ENCODE assay signal across 7 mouse cellular contexts in genomic region chr11:121702111-121702894, GRCm38 (mm10). TPM values are rescaled to one million over a fixed set of nuclear protein-coding genes. Genes with fewer than 3 reads are reported as not detected.
DNase-seq lines count a peak whose midpoint lies in the region; ATAC-seq lines count a peak whose summit lies in the region.

No protein-coding gene starts in this region.

- peak overlapping the region; percentile 86 for H3K4me3 ChIP-seq in intestine, embryonic 15.5 days (replicated peaks)

- no peaks in the 10 kb centered on the region for H3K36me3 ChIP-seq in intestine, embryonic 15.5 days

- peak; percentile 94 for ATAC-seq in intestine, embryonic 15.5 days

- H3K9ac ChIP-seq in intestine, embryonic 15.5 days = peak overlapping the region; percentile 81

- intact Hi-C loops in gastrocnemius, postnatal 36 days (cut with DNase I) = loop anchor here (5.0 kb wide), 1 partner anchor 105 kb away; no protein-coding TSS in a partner anchor
- intact Hi-C loops in left cerebral cortex, postnatal 25 days (cut with DNase I) = loop anchor here (1.0 kb wide), 1 partner anchor 29 kb away; the partner anchor contains the start of gene B3gntl1

- DNase-seq in adrenal gland, adult 2 months = peak; percentile 99
- peak; percentile 63 for DNase-seq in embryo, embryonic 11.5 days (ENCODE audit: low read depth, low spot score)
- peak; percentile 92 to 93 for DNase-seq in gastrocnemius, postnatal 36 days
- DNase-seq in left cerebral cortex, postnatal 25 days (ENCODE audit: low spot score in 2 of 2) = peak; percentile 78
- DNase-seq in mesoderm, embryonic 11.5 days (ENCODE audit: low read depth, low spot score) = peak; percentile 81
- DNase-seq in right cerebral cortex, postnatal 25 days = peak; percentile 84

- H3K4me1 ChIP-seq in intestine, embryonic 15.5 days (replicated peaks) = peaks cover 14% of the 10 kb centered on the region

- peak overlapping the region; percentile 84 for H3K27ac ChIP-seq in intestine, embryonic 15.5 days

- H3K27me3 ChIP-seq in intestine, embryonic 15.5 days (replicated peaks) = peaks cover 3% of the 10 kb centered on the region; the same call in 1 of the 2 replicates

- H3K4me2 ChIP-seq in intestine, embryonic 15.5 days (replicated peaks) = peak overlapping the region; percentile 97

- no peaks in the 10 kb centered on the region for H3K9me3 ChIP-seq in intestine, embryonic 15.5 days

- WGBS in intestine, embryonic 15.5 days = under 1% methylated on average over 68 of the region's 69 CpGs

RNA-seq across cellular contexts. Expression of gene Metrnl, which starts 1.0 kb away (rescaled TPM):
- total RNA-seq in adrenal gland, adult 2 months (2021) = 10 to 100 TPM; 14.0 to 44.3 TPM
- polyA plus RNA-seq in adrenal gland, adult 2 months (2012; rRNA removed) = 33.2 and 42.1 TPM in 2 replicates
- total RNA-seq in gastrocnemius, postnatal 36 days (2021) = 10 to 100 TPM in 1 of 2 experiments, 1 to 10 TPM in 1; 7.2 to 12.0 TPM
- polyA plus RNA-seq in intestine, embryonic 15.5 days (2015; fragmentation: Nextera tagmentation; extraction: Ambion mirVana) = 34.2 and 40.5 TPM in 2 replicates
- 10 to 100 TPM; 10.4 to 14.7 TPM for total RNA-seq in left cerebral cortex, postnatal 25 days (2021)

RNA-seq across cellular contexts. Expression of gene B3gntl1, which starts 29.4 kb away (rescaled TPM):
- total RNA-seq in adrenal gland, adult 2 months (2021) = 1 to 10 TPM; 7.4 to 10.0 TPM
- 9.2 and 11.1 TPM in 2 replicates for polyA plus RNA-seq in adrenal gland, adult 2 months (2012; rRNA removed)
- total RNA-seq in gastrocnemius, postnatal 36 days (2021) = 1 to 10 TPM; 1.8 to 2.0 TPM
- 7.3 and 8.0 TPM in 2 replicates for polyA plus RNA-seq in intestine, embryonic 15.5 days (2015; fragmentation: Nextera tagmentation; extraction: Ambion mirVana)
- total RNA-seq in left cerebral cortex, postnatal 25 days (2021) = 1 to 10 TPM; 5.8 to 6.8 TPM

Comparison
In these comparisons a context has a peak if more than half of its experiments do, and no peak if none do; other contexts are left out.
1. Peak in every context shown above with its lines: DNase-seq, ATAC-seq, H3K4me3 ChIP-seq and H3K27ac ChIP-seq.